Mouse (Mus musculus) small intestine, adult 2 months (tissue): ENCODE data around the gene Ascl2.

Source experiments
- CTCF ChIP-seq: fragments of 200-500 bp; IDR thresholded peaks from 2 replicates; pipeline ENCODE4 v1.5.1; 2012; ENCODE audit warnings: low read depth, mild to moderate bottlenecking, control low read depth, inconsistent platforms, low read length, moderate library complexity, mixed read lengths; ENCODE audit not compliant: insufficient replicate concordance, insufficient read length; ENCODE audit errors: extremely low read depth
- POLR2A ChIP-seq: fragments of 200-500 bp; IDR thresholded peaks from 2 replicates; pipeline ENCODE4 v1.6.1; 2012; ENCODE audit warnings: low read depth, mild to moderate bottlenecking, control low read depth, inconsistent platforms, low read length, moderate library complexity

DNA sequence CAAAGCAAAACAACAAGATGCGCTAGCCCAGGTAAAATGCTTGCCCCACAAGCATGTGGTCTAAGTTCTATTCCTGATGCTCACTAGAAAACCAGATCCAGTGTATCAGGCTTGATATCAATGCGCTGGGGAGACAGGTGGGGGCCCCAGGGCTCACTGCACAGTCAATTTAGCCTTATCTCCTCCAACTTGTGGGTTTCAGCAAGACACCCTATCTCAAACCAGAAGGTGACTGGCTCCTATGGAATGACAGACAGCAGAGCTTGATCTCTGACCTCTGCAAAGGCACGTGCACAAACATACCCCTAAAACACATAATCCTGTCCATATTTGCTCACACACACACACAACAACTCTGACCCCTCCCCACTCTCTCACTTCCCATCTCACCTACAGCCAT, 18.7 kb upstream of the Ascl2 start:
- TF ChIP-seq POLR2A (no peak), CTCF (no peak)
